18 mouse cellular contexts compared by ENCODE assay signal in the genomic region with DNA sequence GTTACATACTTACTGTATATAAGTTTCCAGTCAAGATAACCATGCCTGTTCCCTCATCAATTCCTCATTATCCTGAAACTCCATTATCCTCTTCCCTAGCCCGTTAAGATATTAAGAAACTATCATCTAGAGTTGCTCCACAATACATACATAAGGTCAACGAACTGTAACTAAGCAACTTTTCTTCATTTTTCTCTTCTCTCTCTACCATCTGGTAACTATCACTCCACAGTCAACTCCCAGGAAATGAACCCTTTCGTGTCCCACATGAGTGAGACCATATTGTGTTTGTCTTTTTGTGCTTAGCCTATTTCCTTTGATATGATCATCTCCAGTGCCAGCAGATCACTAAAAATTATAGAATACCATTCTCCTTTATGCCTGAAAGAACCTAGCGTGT.
"Had no signal": no experiment of that assay in that cellular context is flagged by ENCODE, and none has a peak within 500 bp of the region (broad histone marks: within the 10 kb centered on the region; RNA-seq: fewer than 3 reads in every experiment).

No protein-coding gene starts in this region.

- H3K9me3 ChIP-seq: liver, embryonic 12.5 days; midbrain, embryonic 10.5 days; midbrain, embryonic 12.5 days; neural tube, embryonic 13.5 days; neural tube, embryonic 15.5 days had no signal

- H3K27me3 ChIP-seq: liver, embryonic 12.5 days; midbrain, embryonic 12.5 days; neural tube, embryonic 13.5 days; neural tube, embryonic 15.5 days had no signal

- H3K4me1 ChIP-seq: liver, embryonic 12.5 days; midbrain, embryonic 10.5 days; midbrain, embryonic 12.5 days; neural tube, embryonic 13.5 days; neural tube, embryonic 15.5 days had no signal

- H3K4me3 ChIP-seq: liver, embryonic 12.5 days; midbrain, embryonic 10.5 days; midbrain, embryonic 12.5 days; myocyte; neural tube, embryonic 13.5 days; neural tube, embryonic 15.5 days had no signal

- H3K36me3 ChIP-seq: liver, embryonic 12.5 days had no signal

- DNase-seq: lung, adult 18-20 months; midbrain, embryonic 14.5 days; retina, postnatal 1 day; right cerebral cortex, adult 18-20 months; right cerebral cortex, postnatal 25 days; right cerebral cortex, postnatal 4 days; spleen, adult 18-20 months; thymus, adult 18-20 months; thymus, postnatal 14 days; thymus, postnatal 36 days had no signal

- H3K27ac ChIP-seq: liver, embryonic 12.5 days; liver, embryonic 14.5 days; midbrain, embryonic 10.5 days; midbrain, embryonic 12.5 days; neural tube, embryonic 13.5 days; neural tube, embryonic 15.5 days had no signal

- H3K9ac ChIP-seq: liver, embryonic 12.5 days; liver, embryonic 14.5 days; midbrain, embryonic 12.5 days; neural tube, embryonic 13.5 days; neural tube, embryonic 15.5 days had no signal

- H3K4me2 ChIP-seq: liver, embryonic 12.5 days; midbrain, embryonic 12.5 days; neural tube, embryonic 13.5 days; neural tube, embryonic 15.5 days had no signal

- ATAC-seq: liver, embryonic 12.5 days; midbrain, embryonic 16.5 days had no signal
